Mouse (Mus musculus) urinary bladder, postnatal 10 days (tissue): ENCODE data around the gene Zfp874a.
"Not testable (repeated sequence)": the region's sequence is repeated elsewhere in the genome, so short reads cannot be mapped to it uniquely, and the experiment has no call there.

ENCODE experiments used
- DNase-seq: peaks from one replicate; pipeline ENCODE4 v3.0.0; 2022; ENCODE audit warnings: low spot score

Zfp874a gene

DNA sequence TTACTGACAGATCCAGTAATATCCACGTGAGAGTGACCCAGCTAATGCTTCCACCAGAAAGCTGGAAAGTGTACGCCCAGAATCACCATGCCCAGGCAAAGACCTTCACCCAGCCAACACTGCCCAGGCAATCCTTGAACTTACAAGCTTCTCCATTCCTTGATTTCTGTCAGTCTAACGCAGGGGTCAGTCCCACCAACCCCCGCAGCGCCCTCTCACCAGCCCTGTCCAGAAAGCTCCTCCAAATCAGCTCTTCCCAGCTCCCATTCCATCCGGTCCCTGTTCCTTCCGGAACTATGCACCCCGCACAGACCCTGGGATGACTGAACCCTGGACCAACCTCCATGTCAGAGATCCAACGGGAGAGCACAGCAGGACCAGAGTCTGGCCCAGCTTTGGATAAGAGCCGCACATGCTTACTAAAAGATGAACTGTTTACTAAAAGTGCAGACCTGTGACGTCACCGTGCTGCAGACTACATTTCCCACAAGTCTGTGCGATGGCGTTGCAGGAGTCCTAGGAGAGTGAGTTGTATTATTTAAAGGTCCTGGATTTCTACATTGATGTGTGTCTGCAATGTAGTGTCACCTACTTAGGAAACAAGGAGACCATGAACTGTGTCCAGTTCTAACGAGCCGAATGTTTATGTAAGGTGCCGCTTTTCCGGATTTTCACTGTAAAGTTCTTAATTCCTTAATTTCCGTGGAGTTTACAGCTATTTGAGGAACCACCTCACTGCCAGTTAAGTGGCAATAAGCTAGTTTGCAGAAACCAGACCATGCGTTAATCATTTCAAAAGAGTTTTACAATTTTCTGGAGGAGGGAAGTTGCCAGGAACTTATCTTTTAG is at the start of gene Zfp874a:
TSS of gene Zfp874a (minus strand) at position 453 of the 849 bp plus-strand sequence.
- peak; percentile 22 for DNase-seq

DNA sequence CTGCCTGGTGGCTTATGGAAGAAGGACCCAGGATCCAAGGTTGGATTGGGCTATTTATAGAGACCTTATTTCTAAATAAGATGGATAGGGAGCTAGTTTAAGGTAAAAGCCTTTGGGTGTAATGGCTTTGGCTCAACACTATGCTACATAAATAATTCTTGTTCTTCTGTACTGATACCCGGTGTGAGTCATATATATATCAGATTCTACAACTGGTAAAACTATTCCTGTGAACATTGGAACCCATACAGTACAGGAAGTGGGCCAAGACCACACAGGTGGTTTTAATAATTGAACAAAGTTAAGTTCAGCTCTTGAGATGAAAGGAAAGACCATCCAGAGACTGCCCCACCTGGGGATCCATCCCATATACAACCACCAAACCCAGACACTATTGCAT is 49.5 kb upstream of the Zfp874a start:
- DNase-seq: no peak

DNA sequence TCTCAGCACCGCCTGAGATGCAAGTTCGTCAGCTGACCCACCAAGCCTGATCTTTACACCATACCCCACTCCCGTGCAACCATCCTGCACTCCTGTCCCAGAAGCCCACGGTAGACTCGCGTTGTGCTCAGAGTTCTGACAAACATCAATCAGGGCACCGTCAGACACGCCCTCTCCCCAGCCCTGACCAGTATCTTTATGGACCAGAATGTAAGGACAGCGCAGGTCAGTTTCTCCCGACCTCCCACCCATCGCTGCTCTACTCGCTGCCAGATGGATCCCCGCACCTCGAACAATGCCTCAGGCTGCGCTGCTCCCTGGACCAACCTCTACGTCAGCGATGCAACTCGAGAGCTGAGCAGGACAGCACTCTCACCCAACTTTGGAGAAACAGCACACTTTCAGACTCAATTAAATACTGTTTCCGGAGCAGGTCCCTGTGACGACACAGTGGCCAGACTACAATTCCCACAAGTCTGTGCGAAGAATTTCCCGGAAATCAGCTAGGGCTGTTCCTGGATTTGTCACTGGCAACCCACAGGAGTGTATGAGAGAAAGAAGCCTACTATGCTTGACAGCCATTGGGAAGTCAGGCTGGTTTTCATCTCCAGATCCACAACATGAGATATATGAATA is 48.8 kb upstream of the Zfp874a start, which contains the start of gene Zfp58:
TSS of gene Zfp58 (minus strand) at position 472 of the 636 bp plus-strand sequence.
- DNase-seq: peak; percentile 23

DNA sequence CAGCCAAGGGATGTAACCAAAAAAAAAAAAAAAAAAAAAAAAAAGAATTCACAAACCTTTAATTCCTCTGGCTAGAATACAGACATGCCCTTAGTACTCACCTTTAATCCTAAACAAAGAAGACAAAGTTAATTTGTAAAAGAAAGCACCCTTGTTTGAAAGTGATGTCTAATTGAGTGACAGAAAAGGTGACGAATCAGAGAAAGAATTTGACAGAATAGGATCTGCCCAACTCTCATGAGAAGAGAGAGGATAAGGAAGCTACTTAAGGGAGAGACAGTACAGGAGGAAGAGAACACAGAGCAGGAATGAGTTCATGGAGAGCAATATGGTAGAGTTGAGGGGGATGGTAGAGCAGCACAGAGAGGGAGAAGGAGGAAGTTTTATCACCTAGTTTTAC is 44.2 kb upstream of the Zfp874a start:
- no peak for DNase-seq

DNA sequence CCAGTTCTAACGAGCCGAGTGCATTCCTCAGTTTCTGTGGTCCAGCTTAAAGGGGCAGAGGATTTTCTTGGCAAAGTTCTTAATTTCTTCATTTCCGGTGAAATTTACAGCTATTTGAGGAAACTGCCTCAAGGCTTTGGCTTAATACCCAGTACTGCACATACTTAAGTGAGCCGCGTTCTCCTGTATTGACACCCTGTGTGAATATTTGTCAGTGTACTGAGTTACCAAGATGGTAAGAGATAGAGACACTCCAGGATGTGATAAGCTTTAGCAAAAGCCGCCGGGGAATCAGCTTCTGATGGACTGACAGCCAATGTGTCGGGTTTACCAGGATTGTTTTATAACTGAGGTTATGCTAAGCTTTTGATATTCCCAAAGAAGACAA is 33.0 kb upstream of the Zfp874a start:
- no peak for DNase-seq

DNA sequence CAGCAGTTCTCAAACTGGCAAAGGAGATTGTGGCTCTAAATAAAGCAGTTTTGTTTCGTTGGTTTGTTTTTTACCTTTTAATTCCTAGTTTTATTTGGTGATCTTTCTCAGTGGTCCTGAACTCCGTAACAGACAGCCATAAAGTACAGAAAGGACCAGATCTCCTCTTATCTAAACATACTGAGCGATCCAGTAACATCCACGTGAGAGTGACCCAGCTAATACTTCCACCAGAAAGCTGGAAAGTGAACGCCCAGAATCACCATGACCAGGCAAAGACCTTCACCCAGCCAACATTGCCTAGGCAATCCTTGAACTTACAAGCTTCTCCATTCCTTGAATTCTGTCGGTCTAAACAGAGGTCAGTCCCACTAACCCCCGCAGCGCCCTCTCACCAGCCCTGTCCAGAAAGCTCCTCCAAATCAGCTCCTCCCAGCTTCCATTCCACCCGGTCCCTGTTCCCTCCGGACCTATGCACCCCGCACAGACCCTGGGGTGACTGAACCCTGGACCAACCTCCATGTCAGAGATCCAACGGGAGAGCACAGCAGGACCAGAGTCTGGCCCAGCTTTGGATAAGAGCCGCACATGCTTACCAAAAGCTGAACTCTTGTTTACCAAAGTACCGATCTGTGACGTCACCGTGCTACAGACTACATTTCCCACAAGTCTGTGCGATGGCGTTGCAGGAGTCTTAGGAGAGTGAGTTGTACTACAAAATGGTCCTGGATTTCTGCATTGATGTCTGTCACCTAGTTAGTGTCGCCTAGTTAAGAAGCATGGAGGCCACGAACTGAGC is 32.4 kb upstream of the Zfp874a start, which contains the start of gene Zfp874b:
TSS of gene Zfp874b (minus strand) at position 634 of the 799 bp plus-strand sequence.
- peak; percentile 39 for DNase-seq

DNA sequence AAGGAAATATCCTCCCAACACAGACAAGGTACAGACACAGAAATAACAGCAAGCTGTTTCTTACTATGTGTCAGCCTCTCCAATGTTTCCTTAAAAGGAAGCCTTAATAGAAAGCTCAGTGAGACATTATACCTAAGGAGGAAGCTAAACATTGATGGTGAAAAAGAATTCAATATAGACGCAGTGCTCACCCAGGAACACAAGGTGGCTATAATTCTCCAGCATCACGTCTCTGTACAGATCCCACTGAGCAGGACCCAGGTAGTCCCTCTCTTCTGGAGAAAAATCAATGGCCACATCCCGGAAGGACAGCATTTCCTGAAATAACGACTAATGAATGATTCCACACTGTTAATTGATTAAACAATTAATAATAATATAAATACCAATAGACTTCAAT is 30.1 kb upstream of the Zfp874a start:
- no peak for DNase-seq

DNA sequence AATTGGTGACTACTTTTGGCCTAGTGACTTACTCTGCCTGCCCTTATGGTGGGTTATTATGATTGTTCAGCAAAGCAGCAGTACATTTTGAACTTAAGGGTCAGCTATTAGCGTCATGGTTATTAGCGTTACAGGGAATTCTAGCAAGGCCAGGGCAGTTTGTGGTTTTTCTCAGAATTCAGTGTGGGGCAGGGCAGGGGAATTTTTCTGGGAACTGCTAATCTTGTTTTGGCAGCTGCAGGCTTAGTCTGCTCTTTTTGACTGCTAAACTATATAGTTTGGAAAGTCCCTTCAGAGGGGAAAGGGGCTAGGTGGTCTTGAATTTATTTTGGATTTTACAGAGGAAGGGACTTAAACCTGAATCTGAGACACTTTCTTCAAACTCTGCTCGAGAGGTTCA is 17.9 kb upstream of the Zfp874a start:
- DNase-seq: no peak

DNA sequence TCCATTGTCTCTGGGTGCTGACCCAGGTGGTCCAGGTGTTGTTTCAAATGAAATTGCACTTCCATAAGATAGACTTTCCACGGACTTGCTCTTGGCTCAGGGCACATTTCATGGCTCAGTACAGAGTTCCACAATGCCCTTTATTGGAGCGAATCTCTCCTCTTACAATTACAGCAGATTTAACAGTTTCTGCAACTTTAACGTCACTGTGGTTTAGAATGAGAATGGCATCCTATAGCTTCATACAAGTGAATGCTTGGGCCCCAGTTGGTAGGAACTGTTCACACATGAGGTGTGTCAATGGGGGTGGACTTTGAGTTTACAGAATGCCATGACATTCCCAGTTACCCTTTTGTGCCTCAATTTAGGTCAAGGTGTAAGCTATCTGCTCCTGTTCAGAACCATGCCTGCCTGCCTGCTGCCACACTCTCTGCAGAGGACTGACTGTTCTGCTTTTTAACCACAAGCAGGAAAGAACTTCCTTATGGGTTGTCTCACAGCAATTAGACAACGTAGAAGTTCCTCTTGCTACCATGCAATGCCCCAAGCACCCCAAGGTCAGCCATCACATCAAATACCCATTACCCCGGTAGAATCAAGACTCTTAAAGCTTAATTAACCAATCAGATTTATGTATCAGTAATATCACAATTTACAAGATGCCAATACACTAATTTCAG is 12.2 kb upstream of the Zfp874a start:
- not testable (repeated sequence) for DNase-seq

DNA sequence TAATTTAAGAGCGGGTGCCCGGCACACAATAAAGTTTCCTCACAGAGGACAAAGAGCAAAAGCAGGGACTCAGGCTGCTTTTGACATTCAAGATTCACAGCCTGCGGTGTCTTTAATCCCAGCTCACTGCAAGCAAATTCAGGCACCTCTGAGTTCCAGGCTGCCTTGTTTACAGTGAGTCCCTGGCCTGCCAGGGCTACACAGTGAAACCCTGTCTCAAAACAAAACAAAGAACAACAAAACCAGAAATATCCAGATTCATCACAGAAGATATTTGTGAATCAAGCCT is 541 bp upstream of the Zfp874a start:
- DNase-seq: no peak

DNA sequence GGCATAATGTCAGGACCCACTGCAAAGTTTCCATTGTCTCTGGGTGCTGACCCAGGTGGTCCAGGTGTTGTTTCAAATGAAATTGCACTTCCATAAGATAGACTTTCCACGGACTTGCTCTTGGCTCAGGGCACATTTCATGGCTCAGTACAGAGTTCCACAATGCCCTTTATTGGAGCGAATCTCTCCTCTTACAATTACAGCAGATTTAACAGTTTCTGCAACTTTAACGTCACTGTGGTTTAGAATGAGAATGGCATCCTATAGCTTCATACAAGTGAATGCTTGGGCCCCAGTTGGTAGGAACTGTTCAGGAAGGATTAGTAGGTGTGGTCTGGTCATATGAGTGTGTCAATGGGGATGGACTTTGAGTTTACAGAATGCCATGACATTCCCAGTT is 14.3 kb downstream of the Zfp874a start:
- DNase-seq: not testable (repeated sequence)

DNA sequence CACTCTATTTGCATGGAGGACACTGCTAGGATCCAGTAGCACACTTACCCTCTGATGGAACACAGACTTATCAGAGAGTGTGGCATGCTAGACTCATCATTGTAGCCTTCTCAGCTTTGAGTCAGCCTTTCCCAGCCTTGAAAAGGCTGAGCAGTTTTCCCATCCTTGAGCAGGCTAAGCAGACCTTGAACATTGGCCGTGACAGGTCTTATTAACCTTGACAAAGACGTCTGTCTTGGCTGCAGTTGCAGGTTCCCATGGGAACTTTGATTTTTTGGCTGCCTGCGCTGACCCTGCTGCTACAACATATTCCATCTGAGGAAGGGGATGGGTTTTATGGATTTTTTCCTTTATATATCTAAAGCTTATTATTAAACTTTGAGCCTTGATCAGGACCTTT is 23.3 kb downstream of the Zfp874a start:
- DNase-seq: no peak

DNA sequence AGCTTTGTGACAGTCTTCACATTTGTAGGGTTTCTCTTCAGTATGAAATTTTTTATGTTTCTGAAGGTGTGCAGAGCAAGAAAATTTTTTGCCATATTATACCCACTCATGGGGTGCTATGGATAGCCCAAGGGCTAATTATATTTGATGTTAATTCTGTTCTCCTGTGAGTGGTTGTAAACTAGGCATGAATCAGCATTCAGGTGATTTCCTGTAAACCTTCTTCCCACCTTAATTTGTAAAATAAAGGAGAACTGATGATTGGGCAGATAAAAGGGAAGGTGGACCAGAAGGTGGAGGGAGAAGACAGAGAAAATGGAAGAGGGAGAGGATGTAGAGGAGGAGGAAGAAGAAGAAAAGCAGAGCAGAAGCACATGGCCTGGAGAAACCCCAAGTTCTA is 25.7 kb downstream of the Zfp874a start:
- DNase-seq: not testable (repeated sequence)

DNA sequence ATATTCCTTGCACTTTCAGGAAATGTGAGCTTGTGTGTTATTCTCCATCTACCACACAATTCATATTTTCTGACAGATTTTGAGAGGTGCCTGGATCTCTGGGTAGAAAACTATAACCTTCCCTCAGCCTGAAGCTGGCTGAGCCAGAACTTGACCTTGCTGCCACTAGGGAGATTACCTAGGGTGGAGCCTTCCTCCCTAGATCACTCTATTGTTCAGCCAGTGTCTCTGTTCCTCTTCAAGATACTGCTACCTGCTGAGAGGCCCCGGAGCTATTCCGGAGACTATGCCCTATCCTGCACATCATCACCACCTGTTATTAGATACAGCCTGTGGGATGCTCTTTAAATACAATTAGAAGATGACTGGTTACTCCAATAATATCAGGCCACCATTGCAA is 28.9 kb downstream of the Zfp874a start:
- DNase-seq: not testable (repeated sequence)

DNA sequence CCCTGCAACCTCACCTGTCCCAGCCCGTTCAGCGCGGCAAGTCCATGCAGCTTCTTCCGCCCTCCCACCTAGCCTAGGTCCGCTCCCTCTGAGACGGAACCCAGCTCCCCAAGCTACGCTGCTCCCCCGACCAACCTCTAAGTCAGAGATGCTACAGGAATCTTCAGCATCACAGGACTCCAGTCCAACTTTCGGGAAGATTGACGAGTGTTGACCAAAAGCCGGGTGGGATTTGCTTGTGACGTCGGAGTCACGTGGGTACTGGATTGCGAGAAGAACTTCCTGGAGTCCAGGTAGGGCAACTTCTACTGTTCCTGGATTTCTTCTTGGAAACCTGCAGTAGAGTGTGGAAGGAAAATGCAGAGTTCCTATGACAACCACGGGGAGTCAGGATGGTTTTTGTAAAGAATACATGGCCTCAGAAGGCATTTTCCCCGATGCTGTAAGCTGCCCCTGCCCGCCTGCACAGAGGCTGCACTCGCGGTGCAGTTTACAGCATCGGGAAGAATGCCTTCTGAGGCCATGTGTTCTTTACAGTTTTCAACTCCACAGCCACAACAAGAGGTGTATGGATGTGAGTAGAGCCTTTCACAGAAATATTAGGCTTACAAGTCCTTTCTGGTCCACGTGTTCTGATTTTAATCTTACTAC is 30.1 kb downstream of the Zfp874a start, which contains the start of gene Zfp459:
TSS of gene Zfp459 (minus strand) at position 212 of the 651 bp plus-strand sequence.
- no peak for DNase-seq

DNA sequence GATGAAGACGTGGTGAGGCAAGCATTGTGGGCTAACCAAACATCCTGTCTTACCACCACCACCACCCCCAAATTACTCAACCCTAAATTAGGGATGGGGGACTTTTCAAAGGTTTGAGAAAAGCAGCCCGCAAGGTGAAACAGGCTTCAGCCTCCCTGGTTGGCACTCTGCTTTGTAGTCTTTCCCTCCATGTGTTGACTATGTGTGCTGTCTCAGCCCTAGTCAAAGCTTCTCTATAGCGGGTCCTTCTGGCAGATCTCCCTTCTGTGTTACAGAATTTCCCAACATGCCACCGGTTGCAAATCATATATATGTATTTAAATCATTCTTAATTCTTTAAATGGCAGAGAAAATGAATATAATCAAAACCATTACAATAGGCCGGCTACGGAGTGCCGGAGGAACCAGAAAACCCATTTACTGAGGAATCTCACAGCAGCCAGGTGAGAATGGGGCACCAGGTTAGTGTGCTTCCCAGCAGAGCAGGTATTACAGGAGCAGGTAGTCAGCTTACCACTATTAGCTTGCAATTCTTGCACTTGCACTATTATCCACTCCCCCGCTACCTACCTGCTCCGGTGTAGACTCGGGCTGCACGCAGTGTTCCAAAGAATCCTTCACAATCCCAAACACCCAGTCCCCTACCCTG is 30.7 kb downstream of the Zfp874a start:
- DNase-seq: no peak

DNA sequence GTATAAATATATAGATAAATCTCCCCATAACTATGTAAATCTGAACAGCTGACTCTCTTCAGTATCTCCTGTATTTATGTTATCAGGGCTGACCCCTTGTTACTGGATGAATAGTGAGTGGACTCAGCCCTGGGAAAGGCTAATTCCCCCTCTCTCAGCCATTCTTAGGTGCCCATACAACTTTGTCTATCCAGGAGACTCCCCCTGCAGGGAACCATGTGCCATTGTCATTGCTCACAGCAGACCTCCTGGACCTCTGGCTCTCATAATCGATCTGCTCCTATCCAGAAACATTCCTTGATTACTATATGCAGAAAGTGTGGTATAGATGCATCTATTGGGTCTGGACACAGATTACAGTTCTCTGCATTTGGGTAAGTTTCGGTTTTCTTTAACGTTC is 34.6 kb downstream of the Zfp874a start:
- DNase-seq: no peak

DNA sequence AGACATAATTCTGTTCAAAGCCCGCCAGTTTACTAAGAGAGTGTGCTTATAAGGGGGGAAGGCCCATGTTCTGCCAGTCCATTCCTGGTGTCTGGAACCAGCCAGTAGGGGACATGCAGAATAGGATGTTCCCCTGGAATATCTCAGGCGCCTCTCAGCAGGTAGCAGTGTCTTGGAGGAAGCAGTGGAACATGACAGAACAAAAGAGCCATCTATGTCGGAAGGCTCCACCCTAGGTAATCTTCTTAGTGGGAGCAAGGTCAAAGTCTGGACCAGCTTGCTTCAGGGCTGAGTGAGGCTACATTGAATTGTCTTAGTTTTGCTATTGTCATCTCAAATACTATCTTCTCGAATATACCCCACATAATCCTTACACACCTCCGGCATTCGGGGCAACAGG is 35.7 kb downstream of the Zfp874a start:
- DNase-seq: no peak

DNA sequence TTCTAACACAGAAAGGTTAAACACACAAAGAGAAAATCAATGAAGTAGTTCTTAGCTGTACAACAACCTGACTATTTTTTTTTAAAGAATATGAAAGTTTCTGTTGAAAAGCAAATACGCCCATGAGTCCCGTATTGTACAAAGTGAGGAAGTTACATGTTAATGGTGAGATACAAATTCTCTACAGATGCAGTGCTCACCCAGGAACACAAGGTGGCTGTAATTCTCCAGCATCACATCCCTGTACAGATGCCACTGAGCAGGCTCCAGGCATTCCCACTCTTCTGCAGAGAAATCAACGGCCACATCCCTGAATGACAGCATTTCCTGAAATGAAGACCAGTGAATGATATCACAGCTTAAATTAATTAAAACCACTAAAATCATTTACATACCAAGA is 37.8 kb downstream of the Zfp874a start:
- DNase-seq: not testable (repeated sequence)

DNA sequence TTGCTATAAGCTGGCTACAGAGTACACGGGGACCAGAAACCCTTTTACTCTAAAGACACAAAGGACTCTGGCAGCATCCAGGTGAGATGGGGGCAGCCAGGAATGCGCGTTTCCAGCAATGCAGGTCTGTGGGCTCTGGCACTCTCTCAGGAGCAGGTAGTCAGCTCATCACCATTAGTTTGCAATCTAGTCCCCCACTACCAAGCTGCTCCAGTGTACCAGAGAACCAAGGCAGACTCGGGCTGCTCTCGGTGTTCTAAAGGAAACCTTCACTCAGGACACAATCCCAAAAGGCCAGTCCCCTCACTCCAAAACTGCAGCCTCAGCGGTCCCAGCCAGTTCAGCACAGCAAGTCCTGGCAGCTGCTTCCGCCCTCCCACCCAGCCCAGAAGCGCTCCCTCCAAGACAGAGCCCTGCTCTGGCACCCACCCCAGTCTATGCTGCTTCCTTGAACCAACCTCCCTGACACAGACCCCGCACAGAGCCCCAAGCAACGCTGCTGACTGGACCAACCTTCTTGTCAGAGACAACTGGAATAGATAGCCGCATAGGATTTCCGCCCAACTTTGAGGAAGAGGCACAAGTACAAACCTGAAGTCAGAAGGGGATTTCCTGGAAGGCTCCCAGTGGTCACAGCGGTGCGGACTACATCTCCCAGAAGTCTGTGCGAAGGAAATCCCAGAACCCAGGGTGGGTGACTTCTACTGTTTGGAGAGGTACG is 52.1 kb downstream of the Zfp874a start, which contains the start of gene Zfp429:
TSS of gene Zfp429 (minus strand) at position 637 of the 721 bp plus-strand sequence.
- DNase-seq: not testable (repeated sequence)
